Mouse (Mus musculus): Measurements from ENCODE around the gene Olfr914. TPM values are rescaled to one million over a fixed set of nuclear protein-coding genes. Genes with fewer than 3 reads are reported as not detected.

The Olfr914 gene
- not detected in 2 replicates for polyA plus RNA-seq (2016; fragmentation: Nextera tagmentation; extraction: Ambion mirVana)

DNA sequence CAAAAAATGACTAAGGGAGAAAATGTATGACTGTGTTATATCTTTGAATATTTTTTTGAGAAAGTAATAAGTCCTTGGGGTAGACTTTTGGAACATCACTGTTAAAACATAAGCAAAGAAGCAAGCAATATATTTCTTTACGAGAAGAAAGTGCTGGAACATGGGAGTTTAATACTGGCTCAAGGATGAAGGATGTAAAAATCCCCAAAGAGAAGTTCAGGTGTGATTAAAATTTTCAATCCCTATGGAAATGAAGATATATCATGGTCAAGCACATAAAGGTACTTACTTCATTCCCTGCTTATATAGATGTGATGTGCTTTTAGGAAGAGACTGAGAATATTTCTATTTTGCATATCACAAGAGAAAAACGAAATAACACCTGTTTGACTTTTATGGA is at the start of gene Olfr914:
TSS of gene Olfr914 (plus strand) at position 301 of the 400 bp plus-strand sequence.
- DNase-seq (ENCODE audit: low spot score), result no peak
- 74% methylated on average over 2 of the region's 2 CpGs for WGBS
- H3K9me3 ChIP-seq, result no peaks in the 10 kb centered on the region
- H3K27me3 ChIP-seq (replicated peaks; ENCODE audit: low read depth, poor library complexity, severe bottlenecking), result no peaks in the 10 kb centered on the region
- H3K36me3 ChIP-seq (replicated peaks), result no peaks in the 10 kb centered on the region
- no peak within 1 kb of the TSS for H3K27ac ChIP-seq (replicated peaks)
- no peaks in the 10 kb centered on the region for H3K4me1 ChIP-seq
- no peak within 1 kb of the TSS for H3K4me3 ChIP-seq

DNA sequence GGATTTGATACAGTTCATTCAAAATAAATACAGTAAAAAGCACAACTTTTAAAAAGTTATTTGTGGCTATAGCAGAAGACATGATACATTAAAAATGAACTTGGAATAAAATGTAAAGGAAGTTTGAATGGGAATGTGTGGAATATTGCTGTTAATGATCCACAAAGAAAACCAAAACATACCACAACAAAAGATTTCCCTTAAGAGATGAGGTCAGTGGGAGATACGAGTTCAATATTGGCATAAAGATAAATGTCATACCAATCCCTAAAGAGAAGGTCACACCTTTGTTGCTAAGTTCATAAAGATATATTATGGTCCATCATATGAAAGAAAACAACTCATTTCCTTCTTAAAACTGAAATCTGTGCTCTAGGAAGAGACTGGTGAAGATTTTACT is 25.0 kb upstream of the Olfr914 start, which contains the start of gene Olfr912:
TSS of gene Olfr912 (plus strand) at position 301 of the 400 bp plus-strand sequence.
- Histone ChIP-seq H3K36me3 (replicated peaks) (no peaks in the 10 kb centered on the region), H3K4me1 (no peaks in the 10 kb centered on the region), H3K27me3 (replicated peaks; ENCODE audit: low read depth, poor library complexity, severe bottlenecking) (no peaks in the 10 kb centered on the region), H3K4me3 (no peak within 1 kb of the TSS), H3K9me3 (no peaks in the 10 kb centered on the region), H3K27ac (replicated peaks) (no peak within 1 kb of the TSS)
- no peak for DNase-seq (ENCODE audit: low spot score)
- WGBS, result 85% methylated on average over 1 of the region's 1 CpGs

DNA sequence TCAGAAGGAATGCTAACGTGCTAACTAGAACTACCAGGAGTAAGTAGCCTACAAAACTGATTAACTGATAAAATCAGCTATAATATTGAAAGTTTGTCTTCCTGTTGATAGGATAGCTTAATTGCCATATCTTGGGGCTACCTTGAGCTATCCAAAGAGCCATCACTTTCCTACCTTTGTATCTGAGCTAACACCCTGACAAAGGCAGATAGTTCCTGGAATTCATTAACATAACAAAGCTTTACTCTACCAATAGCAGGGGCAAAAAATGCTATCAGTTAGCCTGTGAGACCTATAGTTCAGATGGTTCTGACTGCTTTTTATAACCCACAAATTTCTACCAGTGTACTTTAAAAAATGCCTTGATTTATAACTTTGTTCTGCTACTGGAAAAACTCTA is 13.8 kb upstream of the Olfr914 start:
- Histone ChIP-seq H3K4me1 (no peaks in the 10 kb centered on the region), H3K27ac (replicated peaks) (no peak overlapping the region)
- WGBS, result 54% methylated on average over 1 of the region's 1 CpGs

DNA sequence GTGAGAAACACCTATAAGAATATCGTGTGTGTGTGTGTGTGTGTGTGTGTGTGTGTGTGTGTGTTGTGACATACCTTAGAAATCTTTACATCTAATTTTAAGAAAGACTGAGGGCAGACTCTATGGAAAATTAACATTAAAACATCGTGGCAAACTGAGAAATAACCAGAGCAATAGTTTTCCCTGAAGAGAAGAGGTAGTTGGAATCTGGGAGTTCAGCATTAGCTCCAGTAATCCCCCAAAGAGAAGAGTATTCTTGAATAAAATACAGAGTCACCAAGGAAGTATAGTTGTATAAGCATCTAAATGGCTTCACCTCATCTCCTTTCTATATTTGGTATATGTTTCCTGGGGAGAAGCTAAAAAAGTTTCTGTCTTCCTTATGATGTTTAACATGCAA is 12.4 kb upstream of the Olfr914 start, which contains the start of gene Olfr913:
TSS of gene Olfr913 (plus strand) at position 301 of the 400 bp plus-strand sequence.
- DNase-seq (ENCODE audit: low spot score), result no peak
- H3K9me3 ChIP-seq, result no peaks in the 10 kb centered on the region
- H3K36me3 ChIP-seq (replicated peaks), result no peaks in the 10 kb centered on the region
- H3K4me3 ChIP-seq, result no peak within 1 kb of the TSS
- 73% methylated on average over 2 of the region's 2 CpGs for WGBS
- H3K27ac ChIP-seq (replicated peaks), result no peak within 1 kb of the TSS
- H3K27me3 ChIP-seq (replicated peaks; ENCODE audit: low read depth, poor library complexity, severe bottlenecking), result no peaks in the 10 kb centered on the region
- H3K4me1 ChIP-seq, result no peaks in the 10 kb centered on the region

More for the DNA sequence above, 13.8 kb upstream of the Olfr914 start:
- Histone ChIP-seq H3K9me3 (no peaks in the 10 kb centered on the region), H3K27me3 (replicated peaks; ENCODE audit: low read depth, poor library complexity, severe bottlenecking) (no peaks in the 10 kb centered on the region), H3K4me3 (no peak overlapping the region), H3K36me3 (replicated peaks) (no peaks in the 10 kb centered on the region)
- DNase-seq (ENCODE audit: low spot score), result no peak

DNA sequence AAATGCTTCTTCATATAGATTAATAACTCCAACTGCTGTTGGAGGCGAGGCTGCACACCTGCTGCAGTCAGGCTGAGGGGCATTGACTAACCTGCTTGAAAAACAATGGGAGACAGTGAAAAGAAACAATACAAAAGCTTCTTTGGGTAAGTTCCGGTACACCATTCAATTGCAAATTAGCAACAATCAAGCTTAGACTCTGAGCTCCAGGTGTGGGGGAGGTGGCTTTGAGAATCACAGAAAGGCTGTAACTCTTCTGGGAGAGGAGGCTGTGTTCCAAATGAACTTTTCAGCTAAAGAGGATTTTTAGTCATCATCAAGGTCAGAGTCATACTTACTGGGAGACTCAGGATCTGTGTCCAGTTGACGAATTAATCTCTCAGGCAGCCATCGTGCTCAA is 27.5 kb downstream of the Olfr914 start:
- Histone ChIP-seq H3K27me3 (replicated peaks; ENCODE audit: low read depth, poor library complexity, severe bottlenecking) (no peaks in the 10 kb centered on the region), H3K4me3 (no peak overlapping the region), H3K4me1 (no peaks in the 10 kb centered on the region), H3K9me3 (peaks cover 5% of the 10 kb centered on the region), H3K36me3 (replicated peaks) (no peaks in the 10 kb centered on the region), H3K27ac (replicated peaks) (no peak overlapping the region)
- 85% methylated on average over 4 of the region's 4 CpGs for WGBS
- DNase-seq (ENCODE audit: low spot score), result no peak

DNA sequence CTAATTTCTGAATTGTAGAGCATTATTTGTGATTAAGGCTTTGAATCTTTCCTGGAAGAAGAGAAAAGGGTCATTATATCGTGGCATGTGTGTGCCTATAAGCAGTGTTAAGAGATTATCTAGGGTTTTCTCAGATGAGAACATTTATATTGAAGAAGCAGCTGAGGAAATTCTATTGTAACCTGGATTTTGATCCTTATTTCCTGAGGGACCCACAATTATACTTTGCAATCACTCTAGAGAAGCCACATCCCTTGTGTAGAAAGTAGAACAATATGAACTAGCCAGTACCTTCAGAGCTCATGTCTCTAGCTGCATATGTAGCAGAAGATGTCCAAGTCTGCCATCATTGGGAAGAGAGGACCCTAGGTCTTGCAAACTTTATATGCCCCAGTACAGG is 54.9 kb downstream of the Olfr914 start, which contains the start of gene Olfr916:
TSS of gene Olfr916 (minus strand) at position 101 of the 400 bp plus-strand sequence.
- whole genome bisulfite sequencing, result 77% methylated on average over 1 of the region's 1 CpGs
- no peak for DNase-seq (ENCODE audit: low spot score)
- no peak within 1 kb of the TSS for H3K4me3 ChIP-seq
- H3K9me3 ChIP-seq, result no peaks in the 10 kb centered on the region
- no peaks in the 10 kb centered on the region for H3K27me3 ChIP-seq (replicated peaks; ENCODE audit: low read depth, poor library complexity, severe bottlenecking)
- no peaks in the 10 kb centered on the region for H3K4me1 ChIP-seq
- no peaks in the 10 kb centered on the region for H3K36me3 ChIP-seq (replicated peaks)
- H3K27ac ChIP-seq (replicated peaks), result no peak within 1 kb of the TSS

Other genes starting within 250 kb of the Olfr914 start
- not detected in 2 replicates for gene Olfr250, start 238.2 kb upstream of the Olfr914 start, polyA plus RNA-seq (2016; fragmentation: Nextera tagmentation; extraction: Ambion mirVana)
- not detected in 2 replicates for gene Olfr251, start 228.0 kb upstream of the Olfr914 start, polyA plus RNA-seq (2016; fragmentation: Nextera tagmentation; extraction: Ambion mirVana)
- not detected in 2 replicates for gene Olfr147, start 203.4 kb upstream of the Olfr914 start, polyA plus RNA-seq (2016; fragmentation: Nextera tagmentation; extraction: Ambion mirVana)
- gene Olfr901, start 175.6 kb upstream of the Olfr914 start, polyA plus RNA-seq (2016; fragmentation: Nextera tagmentation; extraction: Ambion mirVana), result not detected in 2 replicates
- not detected in 2 replicates for gene Olfr902, start 157.4 kb upstream of the Olfr914 start, polyA plus RNA-seq (2016; fragmentation: Nextera tagmentation; extraction: Ambion mirVana)
- not detected in 2 replicates for gene Olfr904, start 142.0 kb upstream of the Olfr914 start, polyA plus RNA-seq (2016; fragmentation: Nextera tagmentation; extraction: Ambion mirVana)
- gene Olfr905, start 134.0 kb upstream of the Olfr914 start, polyA plus RNA-seq (2016; fragmentation: Nextera tagmentation; extraction: Ambion mirVana), result not detected in 2 replicates
- not detected in 2 replicates for gene Olfr906, start 118.0 kb upstream of the Olfr914 start, polyA plus RNA-seq (2016; fragmentation: Nextera tagmentation; extraction: Ambion mirVana)
- not detected in 2 replicates for gene Olfr907, start 109.3 kb upstream of the Olfr914 start, polyA plus RNA-seq (2016; fragmentation: Nextera tagmentation; extraction: Ambion mirVana)
- gene Olfr911-ps1, start 83.5 kb upstream of the Olfr914 start, polyA plus RNA-seq (2016; fragmentation: Nextera tagmentation; extraction: Ambion mirVana), result not detected in 2 replicates
- not detected in 2 replicates for gene Olfr910, start 67.3 kb upstream of the Olfr914 start, polyA plus RNA-seq (2016; fragmentation: Nextera tagmentation; extraction: Ambion mirVana)
- not detected in 2 replicates for gene Olfr912, start 24.9 kb upstream of the Olfr914 start, polyA plus RNA-seq (2016; fragmentation: Nextera tagmentation; extraction: Ambion mirVana)
- not detected in 2 replicates for gene Olfr913, start 12.3 kb upstream of the Olfr914 start, polyA plus RNA-seq (2016; fragmentation: Nextera tagmentation; extraction: Ambion mirVana)
- not detected in 2 replicates for gene Olfr916, start 54.8 kb downstream of the Olfr914 start, polyA plus RNA-seq (2016; fragmentation: Nextera tagmentation; extraction: Ambion mirVana)
- gene Olfr917, start 60.7 kb downstream of the Olfr914 start, polyA plus RNA-seq (2016; fragmentation: Nextera tagmentation; extraction: Ambion mirVana), result not detected in 2 replicates
- gene Olfr918, start 69.5 kb downstream of the Olfr914 start, polyA plus RNA-seq (2016; fragmentation: Nextera tagmentation; extraction: Ambion mirVana), result not detected in 2 replicates
- not detected in 2 replicates for gene Olfr919, start 98.6 kb downstream of the Olfr914 start, polyA plus RNA-seq (2016; fragmentation: Nextera tagmentation; extraction: Ambion mirVana)
- gene Vwa5a, start 113.2 kb downstream of the Olfr914 start, polyA plus RNA-seq (2016; fragmentation: Nextera tagmentation; extraction: Ambion mirVana), result 7.0 and 9.2 TPM in 2 replicates
- not detected in 2 replicates for gene Olfr920, start 147.2 kb downstream of the Olfr914 start, polyA plus RNA-seq (2016; fragmentation: Nextera tagmentation; extraction: Ambion mirVana)
- not detected in 2 replicates for gene Olfr921, start 168.0 kb downstream of the Olfr914 start, polyA plus RNA-seq (2016; fragmentation: Nextera tagmentation; extraction: Ambion mirVana)
- gene Olfr922, start 209.5 kb downstream of the Olfr914 start, polyA plus RNA-seq (2016; fragmentation: Nextera tagmentation; extraction: Ambion mirVana), result not detected in 2 replicates
- gene Olfr923, start 221.4 kb downstream of the Olfr914 start, polyA plus RNA-seq (2016; fragmentation: Nextera tagmentation; extraction: Ambion mirVana), result not detected in 2 replicates
- gene Olfr924, start 239.3 kb downstream of the Olfr914 start, polyA plus RNA-seq (2016; fragmentation: Nextera tagmentation; extraction: Ambion mirVana), result not detected in 2 replicates
- not detected in 2 replicates for gene Olfr26, start 250.0 kb downstream of the Olfr914 start, polyA plus RNA-seq (2016; fragmentation: Nextera tagmentation; extraction: Ambion mirVana)

Data from embryonic facial prominence, embryonic 10.5 days (tissue).